Mouse (Mus musculus): ENCODE measurements at regions not wholly inside any gene's neighbourhood (a gene's known extent, or its start where the extent isn't known, plus 50 kb on each side); places are given as distances from the start of the nearest gene placed in this dataset.

GRCm38 (mm10) chr9:50396051-50396450 is 51.3 kb upstream of the Rpl10-ps3 start:
- TF ChIP-seq CTCF (IDR thresholded peaks at IDR 0.05; ENCODE audit: low read depth) (no peak), EP300 (IDR thresholded peaks at IDR 0.05; ENCODE audit: low read depth) (no peak)

Measured in heart, postnatal 0 days (tissue).